In the genomic region with DNA sequence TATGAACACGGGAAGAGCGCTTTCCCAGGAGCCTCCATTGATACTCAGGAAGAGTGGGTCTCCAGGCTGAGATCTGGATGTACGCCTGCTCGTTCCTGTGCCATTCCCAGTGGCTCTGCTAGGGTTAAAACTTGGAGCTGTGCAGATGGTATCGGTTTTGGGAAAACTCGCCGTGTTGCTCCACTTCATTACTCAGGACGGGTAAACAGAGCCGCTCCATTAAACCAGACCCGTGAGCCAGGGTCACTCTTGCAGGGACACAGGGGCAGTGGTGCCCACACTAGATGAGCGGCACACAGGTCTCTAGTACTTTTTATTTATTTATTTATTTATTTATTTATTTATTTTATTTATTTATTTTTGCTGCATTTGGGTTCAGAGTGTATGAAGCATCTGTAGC, we compare ENCODE assay signal across 22 mouse cellular contexts. TPM values are rescaled to one million over a fixed set of nuclear protein-coding genes. Genes with fewer than 3 reads are reported as not detected.
DNase-seq lines count a peak whose midpoint lies in the region; ATAC-seq and TF ChIP-seq lines count a peak whose summit lies in the region.
"Had no signal": no experiment of that assay in that cellular context is flagged by ENCODE, and none has a peak within 500 bp of the region (broad histone marks: within the 10 kb centered on the region; RNA-seq: fewer than 3 reads in every experiment).

No protein-coding gene starts in this region.

- no peak for TF ChIP-seq CTCF in liver, postnatal 0 days (IDR thresholded peaks at IDR 0.05; ENCODE audit: low read depth)

- no peak for ATAC-seq in erythroblast, adult 5-6 weeks (replicated peaks; ENCODE audit: low FRiP score, poor library complexity, severe bottlenecking)
- ATAC-seq in midbrain, embryonic 15.5 days (replicated peaks) = peak; percentile 35; the same call in 1 of the 2 replicates
- no peak for ATAC-seq in midbrain, embryonic 11.5 days (ENCODE audit: low FRiP score)
- ATAC-seq in liver, postnatal 0 days = no peak
- ATAC-seq in heart, embryonic 12.5 days (ENCODE audit: insufficient number of reproducible peaks, low FRiP score) = no peak
- ATAC-seq: hindbrain, postnatal 0 days had no signal

- peaks cover 4% of the 10 kb centered on the region for H3K9me3 ChIP-seq in erythroblast, embryonic 14.5 days (ENCODE audit: control insufficient read depth, low read length)
- no peaks in the 10 kb centered on the region for H3K9me3 ChIP-seq in midbrain, embryonic 15.5 days
- no peaks in the 10 kb centered on the region for H3K9me3 ChIP-seq in midbrain, embryonic 11.5 days (ENCODE audit: control insufficient read depth, low read length)
- H3K9me3 ChIP-seq in liver, postnatal 0 days (ENCODE audit: low read length) = no peaks in the 10 kb centered on the region
- no peaks in the 10 kb centered on the region for H3K9me3 ChIP-seq in heart, embryonic 12.5 days (replicated peaks)
- H3K9me3 ChIP-seq: heart, embryonic 13.5 days; limb, embryonic 10.5 days; midbrain, embryonic 13.5 days had no signal

- H3K4me3 ChIP-seq in erythroblast, embryonic 14.5 days (replicated peaks) = peak overlapping the region; percentile 50
- H3K4me3 ChIP-seq in midbrain, embryonic 15.5 days = no peak overlapping the region
- no peak overlapping the region for H3K4me3 ChIP-seq in midbrain, embryonic 11.5 days (ENCODE audit: low read depth, low read length)
- no peak overlapping the region for H3K4me3 ChIP-seq in liver, postnatal 0 days (ENCODE audit: low read depth, low read length)
- no peak overlapping the region for H3K4me3 ChIP-seq in heart, embryonic 12.5 days
- H3K4me3 ChIP-seq: heart, embryonic 13.5 days; limb, embryonic 10.5 days; midbrain, embryonic 13.5 days; myocyte had no signal

- 88% methylated on average over 11 of the region's 11 CpGs for WGBS in midbrain, embryonic 15.5 days
- WGBS in midbrain, embryonic 11.5 days = 95% methylated on average over 11 of the region's 11 CpGs
- WGBS in liver, postnatal 0 days (ENCODE audit: insufficient replicate concordance) = 75% methylated on average over 11 of the region's 11 CpGs
- whole genome bisulfite sequencing in heart, embryonic 12.5 days = 88% methylated on average over 11 of the region's 11 CpGs

- H3K27me3 ChIP-seq in erythroblast, embryonic 14.5 days (ENCODE audit: control insufficient read depth) = no peaks in the 10 kb centered on the region
- no peaks in the 10 kb centered on the region for H3K27me3 ChIP-seq in midbrain, embryonic 15.5 days (replicated peaks)
- no peaks in the 10 kb centered on the region for H3K27me3 ChIP-seq in midbrain, embryonic 11.5 days (ENCODE audit: control insufficient read depth, insufficient read depth, low read length)
- H3K27me3 ChIP-seq in liver, postnatal 0 days (ENCODE audit: insufficient read depth, low read length) = no peaks in the 10 kb centered on the region
- H3K27me3 ChIP-seq in heart, embryonic 12.5 days (replicated peaks) = no peaks in the 10 kb centered on the region
- H3K27me3 ChIP-seq: CH12.LX; heart, embryonic 13.5 days; midbrain, embryonic 13.5 days had no signal

- H3K36me3 ChIP-seq in erythroblast, embryonic 14.5 days (ENCODE audit: control insufficient read depth) = peaks cover 64% of the 10 kb centered on the region
- H3K36me3 ChIP-seq in midbrain, embryonic 15.5 days (replicated peaks) = no peaks in the 10 kb centered on the region
- no peaks in the 10 kb centered on the region for H3K36me3 ChIP-seq in midbrain, embryonic 11.5 days (ENCODE audit: control insufficient read depth, insufficient read depth, low read length)
- 0 out of 2 replicates have a peak, but pooled peaks cover 2% of the 10 kb centered on the region for H3K36me3 ChIP-seq in liver, postnatal 0 days (replicated peaks; ENCODE audit: insufficient read depth, low read length)
- H3K36me3 ChIP-seq in heart, embryonic 12.5 days = no peaks in the 10 kb centered on the region
- H3K36me3 ChIP-seq: heart, embryonic 13.5 days; limb, embryonic 10.5 days had no signal

- H3K27ac ChIP-seq in midbrain, embryonic 15.5 days = no peak overlapping the region
- H3K27ac ChIP-seq in midbrain, embryonic 11.5 days (ENCODE audit: low read depth, low read length) = no peak overlapping the region
- H3K27ac ChIP-seq in liver, postnatal 0 days (ENCODE audit: low read depth) = peak overlapping the region; percentile 90
- no peak overlapping the region for H3K27ac ChIP-seq in heart, embryonic 12.5 days (ENCODE audit: poor library complexity, severe bottlenecking)
- H3K27ac ChIP-seq: heart, embryonic 13.5 days; limb, embryonic 10.5 days; macrophage; midbrain, embryonic 13.5 days had no signal

- H3K4me2 ChIP-seq in midbrain, embryonic 15.5 days = no peak overlapping the region
- H3K4me2 ChIP-seq in midbrain, embryonic 11.5 days = no peak overlapping the region
- H3K4me2 ChIP-seq in liver, postnatal 0 days (ENCODE audit: low read depth, low read length) = peak overlapping the region; percentile 54
- H3K4me2 ChIP-seq in heart, embryonic 12.5 days = no peak overlapping the region
- H3K4me2 ChIP-seq: heart, embryonic 13.5 days; lung, embryonic 14.5 days; midbrain, embryonic 13.5 days had no signal

- peaks cover 99% of the 10 kb centered on the region for H3K4me1 ChIP-seq in erythroblast, embryonic 14.5 days (ENCODE audit: control insufficient read depth)
- H3K4me1 ChIP-seq in midbrain, embryonic 15.5 days = no peaks in the 10 kb centered on the region
- peaks cover 8% of the 10 kb centered on the region for H3K4me1 ChIP-seq in midbrain, embryonic 11.5 days (ENCODE audit: control insufficient read depth, insufficient read depth, low read length)
- H3K4me1 ChIP-seq in liver, postnatal 0 days (ENCODE audit: insufficient read depth) = peaks cover 50% of the 10 kb centered on the region
- H3K4me1 ChIP-seq in heart, embryonic 12.5 days (replicated peaks) = peaks cover 15% of the 10 kb centered on the region; the same call in 1 of the 2 replicates

- no peak overlapping the region for H3K9ac ChIP-seq in midbrain, embryonic 15.5 days
- no peak overlapping the region for H3K9ac ChIP-seq in midbrain, embryonic 11.5 days (ENCODE audit: low read length)
- peak overlapping the region; percentile 48 for H3K9ac ChIP-seq in liver, postnatal 0 days (replicated peaks)
- H3K9ac ChIP-seq in heart, embryonic 12.5 days = no peak overlapping the region
- H3K9ac ChIP-seq: heart, embryonic 13.5 days; lung, embryonic 14.5 days; midbrain, embryonic 13.5 days had no signal

- DNase-seq in midbrain, embryonic 11.5 days (ENCODE audit: low spot score, missing footprints) = no peak
- DNase-seq in liver = peak; percentile 13
- DNase-seq in liver, postnatal 0 days = no peak
- DNase-seq in layer of hippocampus, adult 11-12 months (ENCODE audit: low spot score) = no peak
- DNase-seq: adrenal gland, adult 2 months; cerebellum, adult 18-20 months; gastrocnemius, postnatal 36 days; heart, postnatal 36 days; lung, embryonic 14.5 days; right cerebral cortex, adult 18-20 months; thymus, adult 2 months had no signal

- no peak for TF ChIP-seq EP300 in liver, postnatal 0 days (IDR thresholded peaks at IDR 0.05; ENCODE audit: low read depth)

RNA-seq across cellular contexts. Expression of a gene that starts 20.9 kb away (rescaled TPM):
- polyA plus RNA-seq in erythroblast, embryonic 14.5 days (2012) = 4.5 and 4.8 TPM in 2 replicates
- 7.1 and 25.3 TPM in 2 replicates for total RNA-seq in erythroblast, adult 5-6 weeks (2015; ENCODE audit: low replicate concordance)
- 30.1 and 55.5 TPM in 2 replicates for total RNA-seq in erythroblast, adult 5-6 weeks (2017; ENCODE audit: low replicate concordance)
- 20.7 and 21.7 TPM in 2 replicates for polyA plus RNA-seq in midbrain, embryonic 15.5 days (2015; fragmentation: Nextera tagmentation; extraction: Ambion mirVana)
- 61.0 and 66.0 TPM in 2 replicates for polyA plus RNA-seq in midbrain, embryonic 11.5 days (2014; fragmentation: Nextera tagmentation; extraction: Ambion mirVana)
- 13.7 and 14.0 TPM in 2 replicates for polyA plus RNA-seq in liver, postnatal 0 days (2015; fragmentation: Nextera tagmentation; extraction: Ambion mirVana)
- 21.0 and 22.4 TPM in 2 replicates for polyA plus RNA-seq in heart, embryonic 12.5 days (2016; fragmentation: Nextera tagmentation; extraction: Ambion mirVana)
